Mouse (Mus musculus) midbrain, embryonic 13.5 days (tissue): ENCODE data around the gene Relch. TPM values are rescaled to one million over a fixed set of nuclear protein-coding genes. Genes with fewer than 3 reads are reported as not detected.
A peak's percentile ranks its signal among the peaks of the same experiment; 100 is the strongest.

Source experiments
- ATAC-seq: fragments of 200-750 bp; cut with Nextera tagmentation; 2 replicates; pipeline ENCODE4 v1.8.0; 2017; ENCODE audit warnings: mild to moderate bottlenecking, moderate TSS enrichment, moderate library complexity
- H3K27ac ChIP-seq: fragments of 300-500 bp; sonication (generic); 2 replicates; pipeline ENCODE4 v1.5.1; 2015; ENCODE audit warnings: inconsistent platforms, mild to moderate bottlenecking, moderate library complexity
- H3K27me3 ChIP-seq: fragments of 300-500 bp; sonication (generic); 2 replicates; pipeline ENCODE4 v1.6.1; 2015; ENCODE audit warnings: mild to moderate bottlenecking, inconsistent platforms
- H3K36me3 ChIP-seq: fragments of 300-500 bp; sonication (generic); 2 replicates; pipeline ENCODE4 v1.6.1; 2015; ENCODE audit warnings: mild to moderate bottlenecking, inconsistent platforms
- H3K4me1 ChIP-seq: fragments of 300-500 bp; sonication (generic); replicated peaks from 2 replicates; pipeline ENCODE4 v1.6.1; 2015; ENCODE audit warnings: inconsistent platforms
- H3K4me2 ChIP-seq: fragments of 300-500 bp; sonication (generic); replicated peaks from 2 replicates; pipeline ENCODE4 v1.6.1; 2015; ENCODE audit warnings: moderate library complexity, mild to moderate bottlenecking, inconsistent platforms
- H3K4me3 ChIP-seq: fragments of 300-500 bp; sonication (generic); replicated peaks from 2 replicates; pipeline ENCODE4 v1.5.1; 2015; ENCODE audit warnings: mild to moderate bottlenecking, inconsistent platforms
- H3K9ac ChIP-seq: fragments of 300-500 bp; sonication (generic); replicated peaks from 2 replicates; pipeline ENCODE4 v1.6.1; 2015; ENCODE audit warnings: mild to moderate bottlenecking, inconsistent platforms
- H3K9me3 ChIP-seq: fragments of 300-500 bp; sonication (generic); 2 replicates; pipeline ENCODE4 v1.6.1; 2016; ENCODE audit warnings: mild to moderate bottlenecking, inconsistent platforms
- WGBS: fragments of 180-500 bp; shearing (Covaris S2); methylation state at CpG from one replicate; pipeline ENCODE4 v1.1.7; 2015; 5-methylcytosine and 5-hydroxymethylcytosine counted together
- polyA plus RNA-seq: library from polyadenylated mRNA; unstranded; fragments of >200 nt; fragmentation: Nextera tagmentation; extraction: Ambion mirVana; gene quantifications from 2 replicates; pipeline ENCODE4 v1.2.1, GENCODE M21; 2015

Relch gene
- polyA plus RNA-seq, result 40.8 and 42.8 TPM in 2 replicates

GRCm38 (mm10) chr1:105663171-105663961 is at the start of gene Relch, which contains the start of gene Pign:
Relch (plus strand) TSS chr1:105663861.
Pign (minus strand) TSS chr1:105663677.
- Histone ChIP-seq H3K27me3 (no peaks in the 10 kb centered on the region), H3K4me1 (peaks cover 37% of the 10 kb centered on the region), H3K9ac (peak within 1 kb of the TSS; percentile 95), H3K36me3 (no peaks in the 10 kb centered on the region), H3K4me2 (peak within 1 kb of the TSS; percentile 94), H3K27ac (peak within 1 kb of the TSS; percentile 89), H3K9me3 (no peaks in the 10 kb centered on the region), H3K4me3 (peak within 1 kb of the TSS; percentile 99)
- WGBS, result under 1% methylated on average over 41 of the region's 41 CpGs
- ATAC-seq, result peak; percentile 98

GRCm38 (mm10) chr1:105630481-105630880 is 33.2 kb upstream of the Relch start:
- Histone ChIP-seq H3K4me1 (no peaks in the 10 kb centered on the region), H3K36me3 (no peaks in the 10 kb centered on the region), H3K4me2 (no peak overlapping the region), H3K27ac (no peak overlapping the region), H3K9ac (no peak overlapping the region), H3K4me3 (no peak overlapping the region), H3K9me3 (no peaks in the 10 kb centered on the region), H3K27me3 (no peaks in the 10 kb centered on the region)
- WGBS, result 43% methylated on average over 3 of the region's 3 CpGs
- ATAC-seq, result peak; percentile 68; the same call in 1 of the 2 replicates

- no peaks in the 10 kb centered on the region for H3K4me1 ChIP-seq
- no peak for ATAC-seq
- no peaks in the 10 kb centered on the region for H3K27me3 ChIP-seq
- H3K27ac ChIP-seq, result no peak overlapping the region
- no peak overlapping the region for H3K4me2 ChIP-seq
- peaks cover 23% of the 10 kb centered on the region for H3K36me3 ChIP-seq
- H3K4me3 ChIP-seq, result no peak overlapping the region
- WGBS, result 85% methylated on average over 3 of the region's 3 CpGs
- H3K9me3 ChIP-seq, result no peaks in the 10 kb centered on the region
- H3K9ac ChIP-seq, result no peak overlapping the region
Observed at GRCm38 (mm10) chr1:105644093-105644492, 19.6 kb upstream of the Relch start.

DNA sequence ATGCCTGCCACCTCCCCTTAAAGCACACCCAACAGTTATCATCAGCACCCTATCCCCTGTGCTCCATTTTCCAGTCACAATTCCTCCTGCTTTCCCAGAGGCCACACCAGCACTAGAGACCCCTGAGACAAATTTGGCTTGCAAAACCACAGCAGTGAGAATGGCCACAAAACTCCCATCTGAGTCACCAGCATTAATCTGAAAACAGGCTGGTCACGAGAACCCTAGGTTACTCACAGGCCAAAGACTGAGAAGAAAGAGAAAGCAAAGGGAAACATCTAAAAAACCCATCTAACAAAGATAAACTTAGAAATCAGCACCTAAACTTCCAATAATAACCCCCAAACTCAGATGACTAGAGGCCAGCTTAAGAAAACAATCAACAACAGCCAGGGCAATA is 13.0 kb upstream of the Relch start:
- H3K4me1 ChIP-seq, result no peaks in the 10 kb centered on the region
- no peak overlapping the region for H3K4me2 ChIP-seq
- ATAC-seq, result no peak
- no peak overlapping the region for H3K4me3 ChIP-seq
- peaks cover 16% of the 10 kb centered on the region; the same call in 1 of the 2 replicates for H3K36me3 ChIP-seq
- H3K9ac ChIP-seq, result no peak overlapping the region
- no peak overlapping the region for H3K27ac ChIP-seq
- H3K9me3 ChIP-seq, result no peaks in the 10 kb centered on the region
- H3K27me3 ChIP-seq, result no peaks in the 10 kb centered on the region
- WGBS, result 88% methylated on average over 1 of the region's 1 CpGs

DNA sequence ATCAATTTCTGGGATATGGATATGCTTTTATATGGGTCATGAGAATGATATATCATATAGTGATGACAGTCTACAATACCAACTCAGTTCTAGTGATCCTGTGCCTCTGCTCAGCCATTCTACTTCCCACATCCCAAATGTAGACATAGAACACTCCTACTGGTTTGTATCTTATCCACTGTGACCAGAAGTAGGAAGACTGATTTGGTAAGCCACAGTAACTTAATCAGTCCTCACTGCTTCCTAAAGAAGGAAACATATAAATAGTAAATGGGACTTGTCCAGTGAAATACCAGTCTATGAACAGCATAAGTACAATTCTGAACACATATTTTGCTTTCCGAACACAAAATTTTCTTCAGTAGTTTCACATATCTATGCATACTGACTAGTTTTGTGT is 9.7 kb upstream of the Relch start:
- Histone ChIP-seq H3K27me3 (no peaks in the 10 kb centered on the region), H3K36me3 (peaks cover 9% of the 10 kb centered on the region), H3K27ac (no peak overlapping the region), H3K9me3 (no peaks in the 10 kb centered on the region), H3K4me1 (no peaks in the 10 kb centered on the region), H3K9ac (no peak overlapping the region), H3K4me3 (no peak overlapping the region), H3K4me2 (no peak overlapping the region)
- WGBS, result 95% methylated on average over 1 of the region's 1 CpGs
- ATAC-seq, result no peak

DNA sequence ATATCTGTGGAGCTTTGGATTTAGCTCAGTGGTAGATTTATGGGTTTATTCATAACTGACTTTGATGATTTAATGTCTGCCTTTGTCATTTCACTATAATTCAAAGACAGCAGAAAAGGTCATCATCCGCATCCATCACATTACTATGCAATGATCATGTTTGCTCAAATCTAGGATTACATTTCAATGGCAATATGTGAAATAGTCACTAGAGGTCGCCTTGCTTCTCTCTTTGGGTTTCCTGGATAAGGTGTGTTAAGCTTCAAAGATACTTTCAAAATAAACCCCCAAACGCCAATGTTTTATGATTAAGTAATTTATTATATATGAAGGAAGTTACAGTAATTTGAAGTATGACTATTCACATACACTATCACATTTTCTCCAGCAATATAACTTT is 3.6 kb upstream of the Relch start:
- no peaks in the 10 kb centered on the region for H3K9me3 ChIP-seq
- peaks cover 11% of the 10 kb centered on the region for H3K4me1 ChIP-seq
- no peak for ATAC-seq
- H3K36me3 ChIP-seq, result peaks cover 5% of the 10 kb centered on the region; the same call in 1 of the 2 replicates
- no peaks in the 10 kb centered on the region for H3K27me3 ChIP-seq
- H3K9ac ChIP-seq, result no peak overlapping the region
- no peak overlapping the region for H3K4me3 ChIP-seq
- H3K27ac ChIP-seq, result no peak overlapping the region
- H3K4me2 ChIP-seq, result no peak overlapping the region
- WGBS, result 19% methylated on average over 3 of the region's 3 CpGs

DNA sequence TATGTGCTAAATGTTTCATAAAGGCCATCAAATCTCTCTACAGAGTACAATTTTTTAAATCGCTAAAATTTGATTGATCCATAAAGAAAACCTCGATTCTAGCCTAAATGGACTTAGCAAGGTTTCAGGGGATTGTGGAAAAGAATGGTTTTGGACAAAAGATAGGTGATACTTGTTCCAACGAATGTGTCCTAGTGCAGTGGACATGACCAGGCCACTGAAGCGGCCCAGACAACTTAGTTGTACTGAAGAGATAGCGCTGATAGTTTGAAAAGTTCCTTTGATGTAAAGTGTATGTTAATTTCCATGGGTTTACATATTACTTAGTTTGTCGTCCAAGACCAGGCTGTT is 866 bp upstream of the Relch start:
- Histone ChIP-seq H3K27ac (no peak overlapping the region; the same call in 1 of the 2 replicates), H3K9ac (peak overlapping the region; percentile 78), H3K4me1 (peaks cover 37% of the 10 kb centered on the region), H3K9me3 (no peaks in the 10 kb centered on the region), H3K4me2 (peak overlapping the region; percentile 76), H3K4me3 (peak overlapping the region; percentile 99), H3K27me3 (no peaks in the 10 kb centered on the region), H3K36me3 (no peaks in the 10 kb centered on the region)
- WGBS, result 8% methylated on average over 6 of the region's 6 CpGs
- ATAC-seq, result no peak

DNA sequence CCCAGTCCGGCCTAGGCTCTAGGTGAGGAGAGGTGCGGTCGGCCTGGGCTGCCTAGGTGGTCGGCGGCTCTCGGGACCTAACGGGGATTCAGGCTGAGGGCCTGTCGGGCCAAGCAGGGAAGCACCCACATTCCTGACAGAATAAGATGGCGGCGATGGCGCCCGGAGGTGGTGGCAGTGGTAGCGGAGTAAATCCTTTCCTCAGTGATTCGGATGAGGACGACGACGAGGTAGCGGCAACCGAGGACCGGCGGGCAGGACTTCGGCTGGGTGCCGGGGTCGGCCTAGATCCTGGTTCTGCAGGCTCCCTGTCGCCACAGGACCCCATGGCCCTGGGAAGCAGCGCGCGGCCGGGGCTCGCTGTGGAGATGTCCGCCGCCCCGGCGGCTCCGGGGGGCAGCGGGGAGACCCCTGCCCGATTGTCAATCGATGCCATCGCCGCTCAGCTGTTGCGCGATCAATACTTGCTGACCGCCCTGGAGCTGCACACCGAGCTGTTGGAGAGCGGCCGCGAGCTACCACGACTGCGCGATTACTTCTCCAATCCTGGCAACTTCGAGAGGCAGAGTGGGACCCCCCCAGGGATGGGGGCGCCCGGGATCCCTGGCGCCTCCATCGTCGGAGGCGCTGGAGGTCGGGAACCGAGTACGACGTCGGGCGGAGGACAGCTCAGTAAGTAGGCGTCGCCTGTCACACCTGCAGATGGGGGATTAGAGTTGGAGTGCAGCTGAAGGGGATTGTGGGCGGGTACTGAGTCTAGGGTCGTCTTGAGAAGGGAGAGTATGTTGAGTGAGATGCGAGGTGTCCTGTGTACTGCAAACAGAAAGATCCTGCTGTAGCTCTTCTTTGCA is 526 bp downstream of the Relch start:
- Histone ChIP-seq H3K27ac (peak overlapping the region; percentile 89), H3K9ac (peak overlapping the region; percentile 95)
- WGBS, result under 1% methylated on average over 68 of the region's 68 CpGs

GRCm38 (mm10) chr1:105669700-105670099 is 6.0 kb downstream of the Relch start:
- Histone ChIP-seq H3K4me2 (no peak overlapping the region), H3K4me1 (peaks cover 28% of the 10 kb centered on the region), H3K27me3 (no peaks in the 10 kb centered on the region), H3K27ac (no peak overlapping the region), H3K9ac (no peak overlapping the region), H3K9me3 (no peaks in the 10 kb centered on the region), H3K4me3 (no peak overlapping the region), H3K36me3 (no peaks in the 10 kb centered on the region)
- no peak for ATAC-seq

More for the DNA sequence above, 526 bp downstream of the Relch start:
- peak; percentile 59 for ATAC-seq
- H3K36me3 ChIP-seq, result no peaks in the 10 kb centered on the region
- H3K9me3 ChIP-seq, result no peaks in the 10 kb centered on the region
- H3K4me3 ChIP-seq, result peak overlapping the region; percentile 99
- peak overlapping the region; percentile 94 for H3K4me2 ChIP-seq
- H3K27me3 ChIP-seq, result no peaks in the 10 kb centered on the region
- H3K4me1 ChIP-seq, result peaks cover 37% of the 10 kb centered on the region

DNA sequence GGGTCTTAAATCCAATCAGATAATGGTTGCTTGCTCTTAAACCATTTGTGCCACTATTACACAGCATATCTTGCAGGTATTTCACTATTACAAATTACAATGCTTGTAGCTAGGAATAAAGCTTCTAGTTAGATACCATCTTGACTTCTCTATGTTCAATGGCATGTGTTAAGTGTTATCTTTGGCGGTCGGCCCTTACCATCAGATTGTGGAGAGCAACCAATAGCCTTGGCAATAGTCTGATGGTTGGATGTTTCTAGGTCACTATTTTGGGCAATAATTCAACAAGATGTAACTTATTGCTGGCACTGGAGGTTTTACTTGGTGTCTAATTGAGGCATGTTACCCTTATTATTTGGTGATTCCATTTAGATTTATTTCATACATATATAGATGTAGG is 11.1 kb downstream of the Relch start:
- H3K36me3 ChIP-seq, result no peaks in the 10 kb centered on the region
- 93% methylated on average over 2 of the region's 2 CpGs for WGBS
- H3K9ac ChIP-seq, result no peak overlapping the region
- no peaks in the 10 kb centered on the region for H3K9me3 ChIP-seq
- H3K4me1 ChIP-seq, result no peaks in the 10 kb centered on the region
- no peak overlapping the region for H3K4me2 ChIP-seq
- no peak overlapping the region for H3K4me3 ChIP-seq
- no peaks in the 10 kb centered on the region for H3K27me3 ChIP-seq
- no peak for ATAC-seq
- H3K27ac ChIP-seq, result no peak overlapping the region

- Histone ChIP-seq H3K9me3 (no peaks in the 10 kb centered on the region), H3K4me3 (no peak overlapping the region), H3K9ac (no peak overlapping the region), H3K27me3 (no peaks in the 10 kb centered on the region), H3K4me1 (no peaks in the 10 kb centered on the region), H3K4me2 (no peak overlapping the region), H3K36me3 (no peaks in the 10 kb centered on the region), H3K27ac (no peak overlapping the region)
- WGBS, result 94% methylated on average over 1 of the region's 1 CpGs
- no peak for ATAC-seq
Observed at GRCm38 (mm10) chr1:105680587-105680986, 16.9 kb downstream of the Relch start.

DNA sequence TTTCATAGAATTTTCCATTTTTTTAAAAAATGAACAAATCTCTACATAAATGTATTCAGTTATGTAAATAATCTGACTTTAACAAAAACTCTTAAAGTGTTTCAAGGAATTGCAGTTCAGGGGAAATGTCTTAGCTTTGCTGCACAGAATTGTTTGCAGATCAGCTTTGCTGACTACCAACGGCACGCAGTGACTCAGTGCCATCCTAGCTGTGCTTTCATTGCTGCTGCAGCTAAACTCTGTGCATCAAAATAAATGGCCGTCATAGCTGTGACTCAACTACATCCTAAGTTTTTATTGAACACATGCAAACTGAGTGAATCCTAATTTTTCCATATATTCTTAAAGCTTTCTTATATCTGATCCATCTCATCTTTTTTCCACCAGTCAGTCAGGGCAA is 21.8 kb downstream of the Relch start:
- ATAC-seq, result no peak
- 87% methylated on average over 3 of the region's 3 CpGs for WGBS
- no peaks in the 10 kb centered on the region for H3K4me1 ChIP-seq

More for the DNA sequence above, 21.8 kb downstream of the Relch start:
- peaks cover 3% of the 10 kb centered on the region; the same call in 1 of the 2 replicates for H3K36me3 ChIP-seq
- no peak overlapping the region for H3K4me2 ChIP-seq
- H3K27ac ChIP-seq, result no peak overlapping the region
- H3K9me3 ChIP-seq, result no peaks in the 10 kb centered on the region
- no peaks in the 10 kb centered on the region for H3K27me3 ChIP-seq
- H3K4me3 ChIP-seq, result no peak overlapping the region
- H3K9ac ChIP-seq, result no peak overlapping the region
